Mouse (Mus musculus) layer of hippocampus, adult 2 months (tissue): Measurements from ENCODE around the gene Garnl3. TPM values are rescaled to one million over a fixed set of nuclear protein-coding genes. Genes with fewer than 3 reads are reported as not detected.

Experiments used
- DNase-seq, 2 experiments: peaks; one replicate each; pipeline ENCODE4 v3.0.0; 2022; ENCODE audit warnings: low spot score in 2 of 2
- H3K27ac ChIP-seq: fragments of 200-600 bp; 2 replicates; pipeline ENCODE4 v1.8.1; 2022
- H3K4me3 ChIP-seq: fragments of 200-600 bp; 2 replicates; pipeline ENCODE4 v1.8.1; 2022; ENCODE audit warnings: mild to moderate bottlenecking
- CTCF ChIP-seq: fragments of 200-600 bp; conservative IDR thresholded peaks from 2 replicates; pipeline ENCODE4 v1.8.1; 2022; ENCODE audit warnings: antibody characterized with exemption, mild to moderate bottlenecking, moderate library complexity
- total RNA-seq, 2 experiments: library from RNA; stranded (reverse); gene quantifications; 2 replicates each; pipeline ENCODE4 v1.2.3; 2021

Garnl3 gene
- total RNA-seq, 2 experiments from 2014 or later = 31.7 to 35.2 TPM

GRCm38 (mm10) chr2:33062744-33063143 is 68.7 kb downstream of the Garnl3 start:
- Histone ChIP-seq H3K4me3 (no peak overlapping the region), H3K27ac (no peak overlapping the region)
- DNase-seq = no peak
- no peak for TF ChIP-seq CTCF

DNA sequence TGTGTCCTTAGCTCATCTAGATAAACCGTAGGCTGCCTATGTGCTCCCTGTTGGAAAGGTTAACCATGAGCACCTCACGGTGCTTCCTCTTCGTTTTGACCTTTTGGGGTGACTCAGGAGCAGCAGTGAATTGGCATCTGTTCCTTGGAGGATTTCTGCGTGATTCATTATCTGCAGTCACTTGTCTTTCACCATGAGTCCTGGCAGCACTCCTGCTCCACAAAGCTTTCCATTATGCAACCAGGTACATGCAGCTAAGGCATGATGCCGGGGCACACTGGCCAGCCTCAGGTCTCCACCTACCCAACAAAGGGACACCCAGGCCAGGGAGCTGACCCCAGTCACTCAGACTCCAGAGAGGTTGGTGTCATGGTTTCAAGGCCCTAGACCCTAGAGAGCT is 72.5 kb downstream of the Garnl3 start:
- no peak overlapping the region for H3K4me3 ChIP-seq
- TF ChIP-seq CTCF = no peak
- no peak for DNase-seq
- H3K27ac ChIP-seq = peak overlapping the region; percentile 57

GRCm38 (mm10) chr2:33057514-33057913 is 73.9 kb downstream of the Garnl3 start:
- no peak overlapping the region for H3K27ac ChIP-seq
- DNase-seq = no peak
- no peak overlapping the region for H3K4me3 ChIP-seq
- TF ChIP-seq CTCF = no peak

GRCm38 (mm10) chr2:33053966-33054365 is 77.5 kb downstream of the Garnl3 start:
- no peak overlapping the region for H3K27ac ChIP-seq
- no peak overlapping the region for H3K4me3 ChIP-seq
- TF ChIP-seq CTCF = no peak
- no peak for DNase-seq

GRCm38 (mm10) chr2:33047360-33047759 is 84.1 kb downstream of the Garnl3 start:
- no peak for TF ChIP-seq CTCF
- peak overlapping the region; percentile 46 for H3K27ac ChIP-seq
- DNase-seq = no peak
- no peak overlapping the region for H3K4me3 ChIP-seq

GRCm38 (mm10) chr2:33046919-33047318 is 84.5 kb downstream of the Garnl3 start:
- no peak for TF ChIP-seq CTCF
- Histone ChIP-seq H3K27ac (no peak overlapping the region; the same call in 1 of the 2 replicates), H3K4me3 (no peak overlapping the region)
- DNase-seq = no peak

DNA sequence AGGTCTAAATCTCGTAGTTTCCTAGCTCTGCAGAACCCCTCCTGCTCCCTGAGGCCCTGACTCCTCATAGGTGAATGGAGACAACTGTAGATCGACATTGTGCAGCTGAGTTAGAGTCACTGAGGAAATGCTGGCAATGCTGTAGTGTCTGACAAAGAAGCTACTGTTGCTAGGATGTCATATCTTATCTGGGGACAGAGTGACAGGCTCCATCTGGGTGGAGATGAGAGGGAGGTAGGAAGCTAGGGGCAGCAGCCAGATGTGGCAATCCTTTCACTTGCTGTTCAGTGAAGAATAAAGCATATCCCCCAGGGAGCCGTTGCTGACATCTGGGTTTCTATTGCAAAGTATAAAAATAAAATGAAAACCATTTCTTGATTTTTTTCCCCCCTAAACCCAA is 85.6 kb downstream of the Garnl3 start:
- no peak for TF ChIP-seq CTCF
- DNase-seq = no peak
- no peak overlapping the region for H3K4me3 ChIP-seq
- peak overlapping the region; percentile 5; the same call in 1 of the 2 replicates for H3K27ac ChIP-seq

GRCm38 (mm10) chr2:33042781-33043180 is 88.7 kb downstream of the Garnl3 start:
- TF ChIP-seq CTCF = no peak
- no peak for DNase-seq
- no peak overlapping the region for H3K4me3 ChIP-seq

DNA sequence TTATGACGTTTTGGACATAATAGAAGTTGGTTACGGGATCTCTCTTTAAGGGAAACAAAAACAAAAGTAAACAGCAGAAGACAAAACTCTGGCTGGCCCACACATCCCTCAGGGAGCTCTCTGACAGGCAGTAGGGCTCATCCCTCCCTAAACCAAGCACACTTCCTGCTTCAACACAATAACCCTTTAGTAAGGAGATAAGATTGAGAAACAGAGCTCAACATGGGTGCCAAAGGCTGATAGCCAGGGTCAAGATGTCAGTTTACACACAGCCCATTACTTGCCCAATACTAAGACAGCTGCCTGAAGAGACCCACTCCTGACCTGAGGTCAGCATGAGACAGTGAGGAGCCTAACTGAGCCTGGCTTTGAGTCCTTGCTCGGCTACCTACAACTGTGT is 89.9 kb downstream of the Garnl3 start:
- TF ChIP-seq CTCF = no peak
- no peak for DNase-seq

More at GRCm38 (mm10) chr2:33042781-33043180, 88.7 kb downstream of the Garnl3 start:
- H3K27ac ChIP-seq = no peak overlapping the region

DNA sequence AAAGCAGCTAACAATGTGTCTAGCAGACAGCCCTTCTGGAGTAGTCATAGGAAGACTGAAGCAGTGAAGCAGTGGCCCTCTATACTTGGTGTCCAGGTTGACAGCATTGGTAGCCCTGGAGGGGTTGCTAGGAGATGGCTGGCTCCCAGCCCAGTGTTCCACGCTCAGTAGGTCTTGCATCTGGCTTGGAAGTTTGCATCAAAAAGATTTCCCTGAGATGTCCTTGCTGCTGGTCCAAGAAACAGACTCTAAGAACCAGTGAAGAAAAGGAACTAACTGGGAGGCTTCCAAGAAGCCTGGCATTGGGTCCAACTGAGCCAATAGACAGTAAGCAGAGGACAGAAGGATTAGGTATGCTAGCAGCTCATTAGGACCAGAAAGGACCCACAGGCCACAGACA is 94.0 kb downstream of the Garnl3 start:
- peak overlapping the region; percentile 33; the same call in 1 of the 2 replicates for H3K27ac ChIP-seq
- TF ChIP-seq CTCF = no peak

More for the DNA sequence above, 89.9 kb downstream of the Garnl3 start:
- H3K27ac ChIP-seq = no peak overlapping the region
- H3K4me3 ChIP-seq = no peak overlapping the region

DNA sequence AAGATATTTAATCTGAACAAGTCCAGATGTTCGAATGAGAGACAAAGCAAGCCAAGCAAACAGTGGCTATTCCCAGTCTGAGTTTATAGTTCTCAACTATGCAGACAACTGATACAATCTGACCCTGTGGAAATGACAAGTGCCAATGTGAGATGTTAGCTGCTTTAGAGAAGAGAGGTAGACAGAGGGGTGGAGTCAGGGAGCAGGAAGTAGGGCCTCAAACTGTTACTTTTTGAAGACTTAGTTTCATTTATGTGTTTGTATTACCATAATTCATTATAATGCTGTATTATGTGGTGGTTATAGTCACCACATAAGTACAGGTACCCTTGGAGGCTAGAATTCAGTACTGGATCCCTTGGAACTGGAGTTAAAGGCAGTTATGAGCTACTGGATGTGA is 96.2 kb downstream of the Garnl3 start:
- no peak for TF ChIP-seq CTCF

More for the DNA sequence above, 94.0 kb downstream of the Garnl3 start:
- H3K4me3 ChIP-seq = no peak overlapping the region
- peak; percentile 33 to 46 for DNase-seq

GRCm38 (mm10) chr2:33033281-33033680 is 98.2 kb downstream of the Garnl3 start:
- no peak overlapping the region for H3K4me3 ChIP-seq
- DNase-seq = peak; percentile 66 to 78
- peak overlapping the region; percentile 78 for H3K27ac ChIP-seq
- no peak for TF ChIP-seq CTCF

More for the DNA sequence above, 96.2 kb downstream of the Garnl3 start:
- peak overlapping the region; percentile 36; the same call in 1 of the 2 replicates for H3K27ac ChIP-seq
- no peak overlapping the region for H3K4me3 ChIP-seq
- no peak for DNase-seq

DNA sequence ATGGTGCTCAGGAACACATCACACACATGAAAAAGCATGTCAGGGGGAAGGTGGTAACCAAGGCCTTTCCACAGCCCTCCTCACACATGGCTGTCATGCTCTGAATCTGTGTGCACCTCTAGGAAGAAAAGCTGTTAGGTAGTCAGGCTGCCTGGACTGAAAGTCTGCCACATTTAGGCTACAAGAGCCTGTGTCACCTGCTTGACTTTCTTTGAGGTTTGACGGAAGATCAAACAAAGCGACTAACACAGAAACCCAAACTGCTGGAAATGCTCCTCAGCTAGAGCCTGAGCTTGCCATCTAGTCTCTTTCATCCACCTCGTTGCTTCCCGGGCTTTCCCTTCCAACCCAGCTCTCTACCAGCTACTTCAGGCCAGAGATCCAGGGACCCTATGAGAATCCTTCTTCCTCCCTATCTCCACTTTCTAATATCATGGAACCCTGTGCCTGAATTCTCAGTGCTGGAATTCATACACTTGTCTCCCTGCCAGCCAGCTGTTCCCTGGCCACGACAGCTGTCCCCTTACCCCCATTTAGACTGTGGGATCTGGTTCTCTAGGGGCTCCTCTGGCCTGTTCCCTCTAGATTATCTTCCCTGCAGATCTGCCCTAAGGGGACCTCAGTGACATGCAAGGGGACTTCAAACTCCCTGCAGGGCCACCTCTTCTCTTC is 98.9 kb downstream of the Garnl3 start:
- no peak for TF ChIP-seq CTCF
- Histone ChIP-seq H3K4me3 (no peak overlapping the region), H3K27ac (peak overlapping the region; percentile 78)
- DNase-seq = no peak

DNA sequence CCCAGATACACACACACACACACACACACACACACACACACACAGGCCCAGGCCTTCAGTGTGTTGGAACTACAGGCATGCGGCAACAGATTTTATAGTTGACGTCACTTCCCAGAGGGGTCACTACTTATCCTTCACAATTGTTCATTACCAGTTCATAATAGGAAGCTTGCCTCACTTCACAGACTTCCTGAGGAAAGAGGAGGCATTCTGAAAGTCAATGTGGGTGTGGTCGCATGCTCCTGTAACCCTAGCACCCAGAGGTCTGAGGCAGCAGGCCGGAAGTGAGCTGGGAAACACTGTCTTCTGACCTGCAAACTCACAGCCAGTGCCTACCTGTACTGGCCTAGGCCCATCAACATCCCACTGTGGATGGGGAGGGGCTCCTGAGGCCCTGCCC is 106.4 kb downstream of the Garnl3 start:
- DNase-seq = no peak
- no peak overlapping the region for H3K27ac ChIP-seq
- no peak overlapping the region for H3K4me3 ChIP-seq
- no peak for TF ChIP-seq CTCF
